Mouse (Mus musculus) intestine, embryonic 14.5 days (tissue): ENCODE data around the gene Pak1. TPM values are rescaled to one million over a fixed set of nuclear protein-coding genes. Genes with fewer than 3 reads are reported as not detected.

Experiments
- ATAC-seq: fragments of 200-750 bp; cut with Nextera tagmentation; replicated peaks from 2 replicates; pipeline ENCODE4 v1.8.0; 2017; ENCODE audit warnings: low read depth, moderate number of reproducible peaks, moderate TSS enrichment, moderate library complexity; ENCODE audit not compliant: low FRiP score, low TSS enrichment
- DNase-seq: peaks from one replicate; pipeline ENCODE4 v3.0.0-alpha.2; 2018; ENCODE audit warnings: low spot score
- H3K27ac ChIP-seq: fragments of 300-500 bp; sonication (generic); 2 replicates; pipeline ENCODE4 v1.5.1; 2014; ENCODE audit warnings: low read depth, mild to moderate bottlenecking, control low read depth
- H3K27me3 ChIP-seq: fragments of 300-500 bp; sonication (generic); replicated peaks from 2 replicates; pipeline ENCODE4 v1.6.1; 2014; ENCODE audit warnings: low read length, control low read depth; ENCODE audit not compliant: control insufficient read depth, insufficient read depth
- H3K36me3 ChIP-seq: fragments of 300-500 bp; sonication (generic); 2 replicates; pipeline ENCODE4 v1.6.1; 2014; ENCODE audit warnings: low read length, control low read depth; ENCODE audit not compliant: control insufficient read depth, insufficient read depth
- H3K4me1 ChIP-seq: fragments of 300-500 bp; sonication (generic); replicated peaks from 2 replicates; pipeline ENCODE4 v1.6.1; 2014; ENCODE audit warnings: low read length, control low read depth, mixed read lengths; ENCODE audit not compliant: control insufficient read depth, insufficient read depth
- H3K4me2 ChIP-seq: fragments of 300-500 bp; sonication (generic); 2 replicates; pipeline ENCODE4 v1.6.1; 2014; ENCODE audit warnings: low read length
- H3K4me3 ChIP-seq: fragments of 300-500 bp; sonication (generic); 2 replicates; pipeline ENCODE4 v1.5.1; 2014; ENCODE audit warnings: low read depth, low read length, control low read depth, mixed read lengths
- H3K9ac ChIP-seq: fragments of 300-500 bp; sonication (generic); 2 replicates; pipeline ENCODE4 v1.6.1; 2014; ENCODE audit warnings: mild to moderate bottlenecking, low read length
- H3K9me3 ChIP-seq: fragments of 300-500 bp; sonication (generic); 2 replicates; pipeline ENCODE4 v1.6.1; 2016; ENCODE audit warnings: low read length, control low read depth; ENCODE audit not compliant: control insufficient read depth
- WGBS: fragments of 180-500 bp; shearing (Covaris S2); extraction: QIAGEN DNeasy Blood & Tissue Kit; methylation state at CpG from one replicate; pipeline ENCODE4 v1.1.7; 2014; 5-methylcytosine and 5-hydroxymethylcytosine counted together
- polyA plus RNA-seq: library from polyadenylated mRNA; unstranded; fragments of >200 nt; fragmentation: Nextera tagmentation; extraction: Ambion mirVana; gene quantifications from 2 replicates; pipeline ENCODE4 v1.2.1, GENCODE M21; 2014

Pak1 gene
- polyA plus RNA-seq, 1 experiment from 2014 or later = 39.3 TPM

GRCm38 (mm10) chr7:97829091-97829490 is 40.8 kb downstream of the Pak1 start:
- no peak overlapping the region for H3K4me2 ChIP-seq
- DNase-seq (no peak), ATAC-seq (no peak)
- H3K9me3 ChIP-seq = no peaks in the 10 kb centered on the region
- no peak overlapping the region for H3K27ac ChIP-seq
- no peaks in the 10 kb centered on the region for H3K4me1 ChIP-seq
- 72% methylated on average over 2 of the region's 2 CpGs for WGBS
- no peak overlapping the region for H3K4me3 ChIP-seq
- no peaks in the 10 kb centered on the region for H3K27me3 ChIP-seq
- H3K36me3 ChIP-seq = no peaks in the 10 kb centered on the region
- no peak overlapping the region for H3K9ac ChIP-seq

GRCm38 (mm10) chr7:97830739-97831138 is 42.4 kb downstream of the Pak1 start:
- no peaks in the 10 kb centered on the region for H3K4me1 ChIP-seq
- H3K27me3 ChIP-seq = no peaks in the 10 kb centered on the region
- H3K9ac ChIP-seq = no peak overlapping the region
- H3K4me2 ChIP-seq = no peak overlapping the region; the same call in 1 of the 2 replicates
- H3K9me3 ChIP-seq = no peaks in the 10 kb centered on the region
- H3K27ac ChIP-seq = peak overlapping the region; percentile 64
- ATAC-seq (peak; percentile 80), DNase-seq (peak; percentile 56)
- 75% methylated on average over 3 of the region's 3 CpGs for WGBS
- H3K36me3 ChIP-seq = no peaks in the 10 kb centered on the region
- no peak overlapping the region for H3K4me3 ChIP-seq

GRCm38 (mm10) chr7:97832987-97833386 is 44.6 kb downstream of the Pak1 start:
- ATAC-seq = no peak
- no peaks in the 10 kb centered on the region for H3K27me3 ChIP-seq

GRCm38 (mm10) chr7:97838574-97838973 is 50.2 kb downstream of the Pak1 start:
- Histone ChIP-seq H3K27me3 (no peaks in the 10 kb centered on the region), H3K9me3 (no peaks in the 10 kb centered on the region), H3K36me3 (no peaks in the 10 kb centered on the region), H3K4me1 (peaks cover 3% of the 10 kb centered on the region; the same call in 1 of the 2 replicates), H3K4me3 (no peak overlapping the region), H3K4me2 (no peak overlapping the region), H3K9ac (no peak overlapping the region), H3K27ac (no peak overlapping the region)
- DNase-seq (no peak), ATAC-seq (no peak)

More at GRCm38 (mm10) chr7:97832987-97833386, 44.6 kb downstream of the Pak1 start:
- no peaks in the 10 kb centered on the region for H3K36me3 ChIP-seq
- DNase-seq = no peak
- no peak overlapping the region for H3K4me3 ChIP-seq
- H3K4me1 ChIP-seq = no peaks in the 10 kb centered on the region
- 67% methylated on average over 2 of the region's 2 CpGs for WGBS
- H3K9ac ChIP-seq = no peak overlapping the region
- no peak overlapping the region for H3K27ac ChIP-seq
- H3K4me2 ChIP-seq = no peak overlapping the region
- H3K9me3 ChIP-seq = no peaks in the 10 kb centered on the region

DNA sequence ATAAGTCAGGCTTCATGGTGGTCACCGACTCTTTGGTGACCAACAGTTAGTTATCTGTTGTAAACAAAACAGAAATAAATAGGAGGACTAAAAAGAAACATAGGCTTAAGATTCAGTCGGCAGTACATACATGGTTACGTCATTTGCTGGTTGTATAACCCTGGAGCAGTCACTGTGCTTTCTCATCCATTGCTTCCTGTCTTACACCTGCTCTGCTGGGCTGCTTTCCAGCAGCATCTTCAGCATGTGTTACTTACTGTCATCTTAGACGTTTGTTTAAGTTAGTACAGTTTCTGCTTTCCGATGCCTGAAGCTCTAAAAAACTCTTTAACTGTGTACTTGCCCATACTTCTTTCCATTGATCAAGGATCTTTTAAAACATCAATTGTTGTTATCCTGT is 53.0 kb downstream of the Pak1 start:
- Histone ChIP-seq H3K9me3 (no peaks in the 10 kb centered on the region), H3K4me1 (peaks cover 6% of the 10 kb centered on the region; the same call in 1 of the 2 replicates), H3K36me3 (no peaks in the 10 kb centered on the region), H3K27me3 (no peaks in the 10 kb centered on the region), H3K27ac (no peak overlapping the region), H3K4me2 (no peak overlapping the region), H3K9ac (no peak overlapping the region), H3K4me3 (no peak overlapping the region)
- 48% methylated on average over 5 of the region's 5 CpGs for WGBS
- DNase-seq = no peak
- no peak for ATAC-seq

- DNase-seq = no peak
- Histone ChIP-seq H3K27ac (peak overlapping the region; percentile 57; the same call in 1 of the 2 replicates), H3K36me3 (no peaks in the 10 kb centered on the region), H3K9me3 (no peaks in the 10 kb centered on the region), H3K4me1 (peaks cover 6% of the 10 kb centered on the region; the same call in 1 of the 2 replicates), H3K4me2 (peak overlapping the region; percentile 63), H3K27me3 (no peaks in the 10 kb centered on the region), H3K9ac (no peak overlapping the region), H3K4me3 (peak overlapping the region; percentile 45)
- ATAC-seq = no peak
- WGBS = 59% methylated on average over 2 of the region's 2 CpGs
Measured at GRCm38 (mm10) chr7:97842332-97842731, 54.0 kb downstream of the Pak1 start.

DNA sequence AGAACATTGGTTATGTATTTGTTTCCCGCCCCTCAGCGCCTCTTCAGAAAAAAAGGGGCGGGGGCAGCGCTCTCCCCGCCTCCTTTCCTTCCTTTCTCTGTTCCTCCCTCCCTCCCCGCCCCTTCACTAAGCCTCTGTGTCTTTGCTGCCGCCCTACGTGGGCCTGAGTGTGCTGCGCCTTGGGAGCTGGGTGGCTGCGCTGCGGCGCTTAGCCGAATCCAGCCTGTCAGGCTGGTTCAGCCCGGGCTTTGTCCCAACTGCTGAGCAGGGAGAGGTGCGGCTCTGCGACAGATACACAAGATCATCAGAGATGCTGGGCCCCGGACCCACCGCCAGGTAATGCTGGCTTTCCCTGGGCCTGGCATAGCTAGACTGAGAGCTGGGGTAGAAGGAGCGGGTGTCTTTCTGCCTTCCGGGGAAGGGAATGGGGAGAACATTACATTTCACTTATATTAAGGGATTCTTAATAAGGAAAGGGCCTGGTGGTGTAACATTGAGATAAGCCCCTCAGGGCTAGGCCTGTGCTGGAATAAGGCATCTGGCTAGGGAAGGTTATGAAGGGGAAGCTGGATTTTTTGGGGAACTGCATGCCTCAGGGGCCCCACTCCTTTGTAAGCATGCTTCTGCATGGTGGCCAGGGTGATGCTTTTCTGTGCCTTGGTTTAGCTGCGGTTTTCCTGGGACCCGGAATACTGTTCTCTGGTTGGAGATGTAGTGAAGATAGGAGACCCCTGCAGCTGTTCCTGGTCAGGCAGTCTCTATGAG is 54.6 kb downstream of the Pak1 start:
- peak overlapping the region; percentile 63 for H3K4me2 ChIP-seq
- H3K27me3 ChIP-seq = no peaks in the 10 kb centered on the region
- H3K36me3 ChIP-seq = no peaks in the 10 kb centered on the region
- peak overlapping the region; percentile 56 for H3K9ac ChIP-seq
- H3K27ac ChIP-seq = peak overlapping the region; percentile 57
- WGBS = 7% methylated on average over 22 of the region's 22 CpGs
- DNase-seq (peak; percentile 80), ATAC-seq (peak; percentile 94)
- peaks cover 6% of the 10 kb centered on the region; the same call in 1 of the 2 replicates for H3K4me1 ChIP-seq
- peak overlapping the region; percentile 45 for H3K4me3 ChIP-seq
- H3K9me3 ChIP-seq = no peaks in the 10 kb centered on the region

GRCm38 (mm10) chr7:97844419-97844818 is 56.1 kb downstream of the Pak1 start:
- DNase-seq (no peak), ATAC-seq (no peak)
- Histone ChIP-seq H3K4me3 (no peak overlapping the region), H3K27me3 (no peaks in the 10 kb centered on the region), H3K9ac (no peak overlapping the region), H3K36me3 (no peaks in the 10 kb centered on the region), H3K9me3 (no peaks in the 10 kb centered on the region), H3K4me1 (peaks cover 6% of the 10 kb centered on the region; the same call in 1 of the 2 replicates), H3K4me2 (no peak overlapping the region), H3K27ac (no peak overlapping the region)
- WGBS = 75% methylated on average over 3 of the region's 3 CpGs

DNA sequence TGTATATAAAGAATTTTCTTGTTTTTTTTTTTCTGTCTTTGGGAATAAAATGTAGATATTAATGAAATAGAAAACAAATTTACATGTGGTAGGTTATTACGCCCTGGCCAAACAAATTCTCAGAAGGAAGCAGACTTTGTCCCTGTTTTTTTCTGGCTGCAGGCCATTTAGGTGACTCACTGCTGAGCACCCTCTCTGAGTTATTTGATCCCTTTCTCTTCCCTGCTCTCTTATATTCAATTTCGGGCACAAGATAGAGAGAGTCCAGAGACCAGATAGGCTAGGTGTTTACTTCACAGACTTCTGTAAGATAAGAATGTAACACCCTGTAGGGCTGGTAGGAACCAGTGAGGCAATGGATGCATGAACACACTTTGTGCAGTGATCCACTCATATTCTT is 57.2 kb downstream of the Pak1 start:
- Histone ChIP-seq H3K4me2 (no peak overlapping the region), H3K27ac (no peak overlapping the region), H3K4me1 (peaks cover 6% of the 10 kb centered on the region; the same call in 1 of the 2 replicates), H3K4me3 (no peak overlapping the region), H3K9me3 (no peaks in the 10 kb centered on the region), H3K9ac (no peak overlapping the region), H3K36me3 (no peaks in the 10 kb centered on the region), H3K27me3 (no peaks in the 10 kb centered on the region)
- ATAC-seq (no peak), DNase-seq (no peak)
- 61% methylated on average over 2 of the region's 2 CpGs for WGBS
